Mouse (Mus musculus) layer of hippocampus, adult 2 months (tissue): ENCODE results near the gene Gm6337. TPM values are rescaled to one million over a fixed set of nuclear protein-coding genes. Genes with fewer than 3 reads are reported as not detected.
A peak's percentile ranks its signal among the peaks of the same experiment; 100 is the strongest.
"Not testable (repeated sequence)": the region's sequence is repeated elsewhere in the genome, so short reads cannot be mapped to it uniquely, and the experiment has no call there.

Experiments
- DNase-seq, 2 experiments: peaks; one replicate each; pipeline ENCODE4 v3.0.0; 2022; ENCODE audit warnings: low spot score in 2 of 2
- H3K27ac ChIP-seq: fragments of 200-600 bp; 2 replicates; pipeline ENCODE4 v1.8.1; 2022
- H3K4me3 ChIP-seq: fragments of 200-600 bp; 2 replicates; pipeline ENCODE4 v1.8.1; 2022; ENCODE audit warnings: mild to moderate bottlenecking
- CTCF ChIP-seq: fragments of 200-600 bp; conservative IDR thresholded peaks from 2 replicates; pipeline ENCODE4 v1.8.1; 2022; ENCODE audit warnings: antibody characterized with exemption, mild to moderate bottlenecking, moderate library complexity
- long read RNA-seq, 2 experiments: library from polyadenylated mRNA; stranded (forward); transcript quantifications; one replicate each; pipeline ENCODE4 v2.0.0; 2021; ENCODE audit warnings: borderline mapping rate in 2 of 2
- total RNA-seq, 2 experiments: library from RNA; stranded (reverse); gene quantifications; 2 replicates each; pipeline ENCODE4 v1.2.3; 2021

Gene Gm6337
- total RNA-seq = not detected
- long read RNA-seq, experiment 1 = 0 reads
- long read RNA-seq, experiment 2 = 0 reads

- H3K27ac ChIP-seq, H3K4me3 ChIP-seq, DNase-seq: not testable (repeated sequence)
These were observed at the start of gene Gm6337 for GRCm38 (mm10) chr14:6058167-6058566. TSS of gene Gm6337 (minus strand) at chr14:6058267.

- not testable (repeated sequence) for DNase-seq, H3K4me3 ChIP-seq, H3K27ac ChIP-seq
- TF ChIP-seq CTCF = peak; percentile 56
These were observed 49.4 kb upstream of the Gm6337 start for GRCm38 (mm10) chr14:6107500-6107899.

- not testable (repeated sequence) for H3K4me3 ChIP-seq, H3K27ac ChIP-seq, DNase-seq
These were observed 35.8 kb upstream of the Gm6337 start, which contains the start of gene Gm8206 for GRCm38 (mm10) chr14:6093842-6094241. TSS of gene Gm8206 (minus strand) at chr14:6093942.

Other genes with a start within 250 kb of the Gm6337 start
- gene Gm3424, start 227.9 kb downstream of the Gm6337 start, total RNA-seq = not detected
- gene Gm8237, start 177.9 kb downstream of the Gm6337 start, total RNA-seq = 1 to 10 TPM in 1 of 2 experiments, under 1 TPM in 1; 0.92 to 1.3 TPM
- 1 to 10 TPM; 1.3 to 1.8 TPM for gene Gm3248, start 96.5 kb downstream of the Gm6337 start, total RNA-seq
- gene Gm3453, start 79.1 kb downstream of the Gm6337 start, total RNA-seq = not detected
- 1 to 10 TPM in 1 of 2 experiments, under 1 TPM in 1; 0.82 to 2.4 TPM for gene Gm8206, start 35.7 kb upstream of the Gm6337 start, total RNA-seq
- 1 to 10 TPM in 1 of 2 experiments, under 1 TPM in 1; 0.84 to 1.6 TPM for gene Gm3468, start 50.4 kb upstream of the Gm6337 start, total RNA-seq
- gene Gm3476, start 67.5 kb upstream of the Gm6337 start, total RNA-seq = not detected
- 1 to 10 TPM; 1.2 to 1.4 TPM for gene Gm21560, start 161.0 kb upstream of the Gm6337 start, total RNA-seq
- 1 to 10 TPM; 2.8 to 3.1 TPM for gene Gm3411, start 229.0 kb upstream of the Gm6337 start, total RNA-seq
- gene Gm21103, start 246.6 kb upstream of the Gm6337 start, total RNA-seq = not detected